Mouse (Mus musculus): ENCODE measurements around the gene Insyn1. TPM values are rescaled to one million over a fixed set of nuclear protein-coding genes. Genes with fewer than 3 reads are reported as not detected.

The Insyn1 gene
- total RNA-seq, 1 experiment, result 5.4 TPM

- Histone ChIP-seq H3K4me1 (ENCODE audit: control insufficient read depth in 2 of 2, insufficient read depth in 2 of 2, low read length in 2 of 2, poor library complexity in 1 of 2) (no peaks in the 10 kb centered on the region), H3K36me3 (ENCODE audit: control insufficient read depth, insufficient read depth, low read length, poor library complexity, severe bottlenecking) (no peaks in the 10 kb centered on the region), H3K9me3 (ENCODE audit: control insufficient read depth, insufficient read depth, low read depth, low read length) (no peaks in the 10 kb centered on the region), H3K9ac (ENCODE audit: insufficient read depth, low read depth, low read length, poor library complexity, severe bottlenecking) (no peak overlapping the region), H3K27ac (ENCODE audit: insufficient read depth, low read depth, low read length, poor library complexity, severe bottlenecking) (no peak overlapping the region), H3K4me3 (ENCODE audit: insufficient read depth in 1 of 2, low read depth in 1 of 2, low read length in 2 of 2, poor library complexity in 1 of 2, severe bottlenecking in 1 of 2) (no peak overlapping the region)
- DNase-seq (ENCODE audit: low read depth, low spot score), result no peak
- in situ Hi-C loops (cut with MboI; ENCODE audit: low sequenced_read_pairs in 2 of 2, unreplicated experiment in 2 of 2), result no loop called here
- TF ChIP-seq HCFC1 (IDR thresholded peaks at IDR 0.05; ENCODE audit: borderline replicate concordance, insufficient read depth, low read length), result no peak
- TF ChIP-seq MAFK (IDR thresholded peaks at IDR 0.05; ENCODE audit: insufficient read depth, low read depth, low read length), result no peak
- no peak for TF ChIP-seq CHD2 (IDR thresholded peaks at IDR 0.05; ENCODE audit: low read depth, low read length)
- TF ChIP-seq ZNF384 (IDR thresholded peaks at IDR 0.05; ENCODE audit: low read depth, low read length), result no peak
- no peak for TF ChIP-seq ZC3H11A (IDR thresholded peaks at IDR 0.05; ENCODE audit: borderline replicate concordance, low read depth, low read length)
These were observed 31.6 kb downstream of the Insyn1 start for GRCm38 (mm10) chr9:58519953-58520352.

- DNase-seq (ENCODE audit: low read depth, low spot score), result no peak
- TF ChIP-seq HCFC1 (IDR thresholded peaks at IDR 0.05; ENCODE audit: borderline replicate concordance, insufficient read depth, low read length) (no peak), MAFK (IDR thresholded peaks at IDR 0.05; ENCODE audit: insufficient read depth, low read depth, low read length) (no peak), ZNF384 (IDR thresholded peaks at IDR 0.05; ENCODE audit: low read depth, low read length) (no peak), CHD2 (IDR thresholded peaks at IDR 0.05; ENCODE audit: low read depth, low read length) (no peak), ZC3H11A (IDR thresholded peaks at IDR 0.05; ENCODE audit: borderline replicate concordance, low read depth, low read length) (no peak)
- H3K9me3 ChIP-seq (ENCODE audit: control insufficient read depth, insufficient read depth, low read depth, low read length), result no peaks in the 10 kb centered on the region
- H3K9ac ChIP-seq (ENCODE audit: insufficient read depth, low read depth, low read length, poor library complexity, severe bottlenecking), result no peak overlapping the region
- H3K27ac ChIP-seq (ENCODE audit: insufficient read depth, low read depth, low read length, poor library complexity, severe bottlenecking), result no peak overlapping the region
- no peak overlapping the region for H3K4me3 ChIP-seq (ENCODE audit: insufficient read depth in 1 of 2, low read depth in 1 of 2, low read length in 2 of 2, poor library complexity in 1 of 2, severe bottlenecking in 1 of 2)
- H3K4me1 ChIP-seq (ENCODE audit: control insufficient read depth in 2 of 2, insufficient read depth in 2 of 2, low read length in 2 of 2, poor library complexity in 1 of 2), result no peaks in the 10 kb centered on the region
- peaks cover 7% of the 10 kb centered on the region; the same call in 1 of the 2 replicates for H3K36me3 ChIP-seq (ENCODE audit: control insufficient read depth, insufficient read depth, low read length, poor library complexity, severe bottlenecking)
- in situ Hi-C loops (cut with MboI; ENCODE audit: low sequenced_read_pairs in 2 of 2, unreplicated experiment in 2 of 2), result no loop called here
These were observed 32.6 kb downstream of the Insyn1 start for GRCm38 (mm10) chr9:58520816-58521581.

GRCm38 (mm10) chr9:58521883-58522423, 33.5 kb downstream of the Insyn1 start:
- no peaks in the 10 kb centered on the region for H3K4me1 ChIP-seq (ENCODE audit: control insufficient read depth in 2 of 2, insufficient read depth in 2 of 2, low read length in 2 of 2, poor library complexity in 1 of 2)

GRCm38 (mm10) chr9:58525108-58525507, 36.7 kb downstream of the Insyn1 start:
- no peak overlapping the region for H3K27ac ChIP-seq (ENCODE audit: insufficient read depth, low read depth, low read length, poor library complexity, severe bottlenecking)
- H3K9me3 ChIP-seq (ENCODE audit: control insufficient read depth, insufficient read depth, low read depth, low read length), result no peaks in the 10 kb centered on the region
- no peak overlapping the region for H3K4me3 ChIP-seq (ENCODE audit: insufficient read depth in 1 of 2, low read depth in 1 of 2, low read length in 2 of 2, poor library complexity in 1 of 2, severe bottlenecking in 1 of 2)
- in situ Hi-C loops (cut with MboI; ENCODE audit: low sequenced_read_pairs in 2 of 2, unreplicated experiment in 2 of 2), result no loop called here
- no peak for TF ChIP-seq ZNF384 (IDR thresholded peaks at IDR 0.05; ENCODE audit: low read depth, low read length)
- peaks cover 22% of the 10 kb centered on the region; the same call in 1 of the 2 replicates for H3K36me3 ChIP-seq (ENCODE audit: control insufficient read depth, insufficient read depth, low read length, poor library complexity, severe bottlenecking)
- no peak overlapping the region for H3K9ac ChIP-seq (ENCODE audit: insufficient read depth, low read depth, low read length, poor library complexity, severe bottlenecking)
- H3K4me1 ChIP-seq (ENCODE audit: control insufficient read depth in 2 of 2, insufficient read depth in 2 of 2, low read length in 2 of 2, poor library complexity in 1 of 2), result no peaks in the 10 kb centered on the region
- DNase-seq (ENCODE audit: low read depth, low spot score), result no peak

More at GRCm38 (mm10) chr9:58521883-58522423, 33.5 kb downstream of the Insyn1 start:
- no peak overlapping the region for H3K27ac ChIP-seq (ENCODE audit: insufficient read depth, low read depth, low read length, poor library complexity, severe bottlenecking)
- peaks cover 12% of the 10 kb centered on the region; the same call in 1 of the 2 replicates for H3K36me3 ChIP-seq (ENCODE audit: control insufficient read depth, insufficient read depth, low read length, poor library complexity, severe bottlenecking)
- in situ Hi-C loops (cut with MboI; ENCODE audit: low sequenced_read_pairs in 2 of 2, unreplicated experiment in 2 of 2), result no loop called here
- DNase-seq (ENCODE audit: low read depth, low spot score), result no peak
- H3K4me3 ChIP-seq (ENCODE audit: insufficient read depth in 1 of 2, low read depth in 1 of 2, low read length in 2 of 2, poor library complexity in 1 of 2, severe bottlenecking in 1 of 2), result no peak overlapping the region
- no peak for TF ChIP-seq ZNF384 (IDR thresholded peaks at IDR 0.05; ENCODE audit: low read depth, low read length)
- TF ChIP-seq CHD2 (IDR thresholded peaks at IDR 0.05; ENCODE audit: low read depth, low read length), result no peak
- no peak for TF ChIP-seq HCFC1 (IDR thresholded peaks at IDR 0.05; ENCODE audit: borderline replicate concordance, insufficient read depth, low read length)
- no peak for TF ChIP-seq ZC3H11A (IDR thresholded peaks at IDR 0.05; ENCODE audit: borderline replicate concordance, low read depth, low read length)
- TF ChIP-seq MAFK (IDR thresholded peaks at IDR 0.05; ENCODE audit: insufficient read depth, low read depth, low read length), result no peak
- H3K9me3 ChIP-seq (ENCODE audit: control insufficient read depth, insufficient read depth, low read depth, low read length), result no peaks in the 10 kb centered on the region
- no peak overlapping the region for H3K9ac ChIP-seq (ENCODE audit: insufficient read depth, low read depth, low read length, poor library complexity, severe bottlenecking)

Data from ES-E14 (cell line).